Mouse (Mus musculus) MEL (cell line): ENCODE data around the gene Gabbr2. TPM values are rescaled to one million over a fixed set of nuclear protein-coding genes. Genes with fewer than 3 reads are reported as not detected.

Experiments used
- DNase-seq: peaks from one replicate; pipeline ENCODE4 v3.0.0; 2011; ENCODE audit warnings: low read depth, low spot score
- H3K27ac ChIP-seq: 2 replicates; pipeline ENCODE4 v1.5.1; 2012; ENCODE audit warnings: low read depth, mild to moderate bottlenecking, control low read depth, low read length, moderate library complexity; ENCODE audit not compliant: control insufficient read depth
- H3K27me3 ChIP-seq, 2 experiments: fragments of 150-350 bp in 1 of 2; sonication (generic) in 1 of 2; 2 replicates each; pipeline ENCODE4 v1.6.1; 2012; ENCODE audit warnings: low read length in 2 of 2, mild to moderate bottlenecking in 2 of 2, improper control_type of control experiment in 1 of 2, moderate library complexity in 1 of 2; ENCODE audit not compliant: insufficient read depth in 2 of 2, control insufficient read depth in 1 of 2
- H3K36me3 ChIP-seq, 2 experiments: 2 replicates each; pipeline ENCODE4 v1.6.1; 2012 to 2014; ENCODE audit warnings: low read length in 2 of 2, improper control_type of control experiment in 1 of 2, inconsistent platforms in 1 of 2, mild to moderate bottlenecking in 1 of 2; ENCODE audit not compliant: insufficient read depth in 2 of 2, control insufficient read depth in 1 of 2
- H3K4me1 ChIP-seq, 2 experiments: fragments of 150-350 bp in 1 of 2; sonication (generic) in 1 of 2; 2 replicates each; pipeline ENCODE4 v1.6.1; 2012; ENCODE audit warnings: low read length in 2 of 2, improper control_type of control experiment in 1 of 2, mild to moderate bottlenecking in 1 of 2; ENCODE audit not compliant: insufficient read depth in 2 of 2, control insufficient read depth in 1 of 2
- H3K4me3 ChIP-seq, 2 experiments: fragments of 150-350 bp in 1 of 2; sonication (generic) in 1 of 2; 2 replicates each; pipeline ENCODE4 v1.5.1; 2012; ENCODE audit warnings: low read depth in 2 of 2, low read length in 2 of 2, mild to moderate bottlenecking in 2 of 2, moderate library complexity in 2 of 2, control low read depth in 1 of 2, improper control_type of control experiment in 1 of 2; ENCODE audit not compliant: control insufficient read depth in 1 of 2, insufficient read depth in 1 of 2
- H3K79me2 ChIP-seq: 2 replicates; pipeline ENCODE4 v1.6.1; 2012; ENCODE audit warnings: mild to moderate bottlenecking, low read length, moderate library complexity; ENCODE audit not compliant: control insufficient read depth, poor library complexity, insufficient read depth
- H3K9ac ChIP-seq: 2 replicates; pipeline ENCODE4 v1.6.1; 2012; ENCODE audit warnings: low read depth, mild to moderate bottlenecking, control low read depth, low read length, moderate library complexity; ENCODE audit not compliant: control insufficient read depth, poor library complexity, severe bottlenecking
- H3K9me3 ChIP-seq: fragments of 150-350 bp; sonication (generic); replicated peaks from 2 replicates; pipeline ENCODE4 v1.6.1; 2012; ENCODE audit warnings: mild to moderate bottlenecking, low read length, improper control_type of control experiment, moderate library complexity; ENCODE audit not compliant: insufficient read depth
- BHLHE40 ChIP-seq: IDR thresholded peaks from 2 replicates; pipeline ENCODE4 v1.6.1; 2012; ENCODE audit warnings: low read depth, mild to moderate bottlenecking, inconsistent platforms, low read length, improper control_type of control experiment, borderline replicate concordance
- CHD1 ChIP-seq: IDR thresholded peaks from 2 replicates; pipeline ENCODE4 v1.6.1; 2012; ENCODE audit warnings: low read depth, mild to moderate bottlenecking, inconsistent platforms, low read length, improper control_type of control experiment
- ELF1 ChIP-seq: IDR thresholded peaks from 2 replicates; pipeline ENCODE4 v1.6.1; 2014; ENCODE audit warnings: low read depth, mild to moderate bottlenecking, inconsistent platforms, low read length, improper control_type of control experiment, moderate library complexity
- HCFC1 ChIP-seq: IDR thresholded peaks from 2 replicates; pipeline ENCODE4 v1.6.1; 2012; ENCODE audit warnings: low read depth, mild to moderate bottlenecking, inconsistent platforms, low read length, improper control_type of control experiment, moderate library complexity
- MAX ChIP-seq: IDR thresholded peaks from 2 replicates; pipeline ENCODE4 v1.6.1; 2011; ENCODE audit warnings: low read length, improper control_type of control experiment
- MAZ ChIP-seq: IDR thresholded peaks from 2 replicates; pipeline ENCODE4 v1.6.1; 2012; ENCODE audit warnings: low read depth, mild to moderate bottlenecking, inconsistent platforms, low read length, improper control_type of control experiment
- MYB ChIP-seq: IDR thresholded peaks from 2 replicates; pipeline ENCODE4 v1.6.1; 2011; ENCODE audit warnings: mild to moderate bottlenecking, low read depth, low read length, improper control_type of control experiment
- NELFE ChIP-seq: IDR thresholded peaks from 2 replicates; pipeline ENCODE4 v1.6.1; 2011; ENCODE audit warnings: low read depth, low read length, improper control_type of control experiment
- POLR2A ChIP-seq, 2 experiments: IDR thresholded peaks; 2 replicates each; pipeline ENCODE4 v1.6.1; 2011 to 2012; ENCODE audit warnings: low read length in 2 of 2, mild to moderate bottlenecking in 2 of 2, control low read depth in 1 of 2, improper control_type of control experiment in 1 of 2, low read depth in 1 of 2, moderate library complexity in 1 of 2; ENCODE audit not compliant: control insufficient read depth in 1 of 2, insufficient read depth in 1 of 2, poor library complexity in 1 of 2
- RCOR1 ChIP-seq: IDR thresholded peaks from 2 replicates; pipeline ENCODE4 v1.6.1; 2012; ENCODE audit warnings: low read depth, mild to moderate bottlenecking, inconsistent platforms, low read length, improper control_type of control experiment
- SMC3 ChIP-seq: IDR thresholded peaks from 2 replicates; pipeline ENCODE4 v1.6.1; 2011; ENCODE audit warnings: low read depth, low read length, improper control_type of control experiment
- TBP ChIP-seq: IDR thresholded peaks from 2 replicates; pipeline ENCODE4 v1.8.0; 2011; ENCODE audit warnings: low read depth, low read length, improper control_type of control experiment
- USF2 ChIP-seq, 2 experiments: IDR thresholded peaks; 2 replicates each; pipeline ENCODE4 v1.6.1; 2011 to 2012; ENCODE audit warnings: improper control_type of control experiment in 2 of 2, low read length in 2 of 2, borderline replicate concordance in 1 of 2, inconsistent platforms in 1 of 2, low read depth in 1 of 2, mild to moderate bottlenecking in 1 of 2; ENCODE audit not compliant: insufficient read depth in 1 of 2
- ZKSCAN1 ChIP-seq: IDR thresholded peaks from 2 replicates; pipeline ENCODE4 v1.6.1; 2012; ENCODE audit warnings: low read depth, mild to moderate bottlenecking, inconsistent platforms, low read length, improper control_type of control experiment, moderate library complexity
- polyA plus RNA-seq, 2 experiments: library from polyadenylated mRNA; stranded (reverse) in 1 of 2; unstranded in 1 of 2; fragments of >175 nt in 1 of 2; fragments of >200 nt in 1 of 2; gene quantifications; 2 replicates each; pipeline versions ENCODE4 v1.2.1 to v1.2.4; 2012; ENCODE audit warnings: low replicate concordance in 2 of 2, low read depth in 1 of 2; ENCODE audit not compliant: insufficient read length in 2 of 2, insufficient read depth in 1 of 2, missing spikeins in 1 of 2
- total RNA-seq: library from RNA; depleted of rRNA; stranded (reverse); fragments of 300-350 nt; gene quantifications from 2 replicates; pipeline ENCODE4 v1.2.3, GENCODE M21; 2012

Gene Gabbr2
- total and polyA plus RNA-seq, 3 experiments, result not detected

DNA sequence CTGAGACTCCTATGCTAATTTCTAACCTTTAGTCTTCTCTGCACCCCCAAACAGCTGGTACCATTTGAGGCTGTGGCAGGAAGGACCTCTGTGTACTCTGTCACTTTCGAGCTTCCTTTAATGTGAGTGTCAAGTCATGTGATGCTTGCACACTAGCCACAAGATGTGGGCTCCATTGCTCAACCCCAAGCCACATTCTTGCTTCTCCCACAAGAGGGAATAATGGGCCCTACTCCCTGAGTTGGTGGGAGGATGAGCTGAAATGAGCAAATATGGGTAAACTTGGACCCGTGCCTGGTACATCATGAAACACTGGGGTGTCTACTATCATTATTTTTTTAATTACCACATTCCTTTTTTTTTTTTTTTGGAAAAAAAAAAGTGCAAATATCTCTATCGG is 86.5 kb downstream of the Gabbr2 start:
- H3K27ac ChIP-seq, result no peak overlapping the region
- H3K9ac ChIP-seq, result no peak overlapping the region
- no peak overlapping the region for H3K4me3 ChIP-seq
- no peak for DNase-seq
- peaks cover 0 to 1% of the 10 kb centered on the region in 2 experiments; a peak in 1 of 4 replicates for H3K27me3 ChIP-seq
- no peaks in the 10 kb centered on the region for H3K9me3 ChIP-seq
- no peaks in the 10 kb centered on the region for H3K36me3 ChIP-seq
- TF ChIP-seq SMC3, result no peak
- no peak for TF ChIP-seq RCOR1
- no peak for TF ChIP-seq HCFC1
- no peaks in the 10 kb centered on the region for H3K4me1 ChIP-seq
- no peaks in the 10 kb centered on the region for H3K79me2 ChIP-seq

GRCm38 (mm10) chr4:46904129-46904528 is 87.5 kb downstream of the Gabbr2 start:
- H3K4me1 ChIP-seq, result no peaks in the 10 kb centered on the region
- no peak overlapping the region for H3K9ac ChIP-seq
- H3K36me3 ChIP-seq, result no peaks in the 10 kb centered on the region
- H3K27ac ChIP-seq, result no peak overlapping the region
- no peak for DNase-seq
- peaks cover 0 to 1% of the 10 kb centered on the region in 2 experiments; a peak in 1 of 4 replicates for H3K27me3 ChIP-seq
- no peaks in the 10 kb centered on the region for H3K9me3 ChIP-seq
- TF ChIP-seq ZKSCAN1 (no peak), USF2 (IDR thresholded peaks at IDR 0.05; ENCODE audit: borderline replicate concordance in 1 of 2, insufficient read depth in 1 of 2, low read depth in 1 of 2, low read length in 2 of 2) (no peak), BHLHE40 (no peak), HCFC1 (no peak), CHD1 (no peak), ELF1 (no peak), TBP (no peak), POLR2A (IDR thresholded peaks at IDR 0.05; ENCODE audit: control insufficient read depth in 1 of 2, insufficient read depth in 1 of 2, low read depth in 1 of 2, low read length in 2 of 2, poor library complexity in 1 of 2) (no peak), MAZ (no peak)
- TF ChIP-seq, all 39 proteins: peak for 0
- Histone ChIP-seq H3K4me3 (no peak overlapping the region), H3K79me2 (no peaks in the 10 kb centered on the region)

GRCm38 (mm10) chr4:46898546-46898945 is 93.1 kb downstream of the Gabbr2 start:
- Histone ChIP-seq H3K4me1 (no peaks in the 10 kb centered on the region), H3K36me3 (no peaks in the 10 kb centered on the region), H3K9me3 (no peaks in the 10 kb centered on the region), H3K27ac (no peak overlapping the region), H3K79me2 (no peaks in the 10 kb centered on the region), H3K4me3 (no peak overlapping the region), H3K27me3 (peaks cover 0 to 1% of the 10 kb centered on the region in 2 experiments; a peak in 1 of 4 replicates), H3K9ac (no peak overlapping the region)
- TF ChIP-seq NELFE, result no peak
- no peak for TF ChIP-seq MYB
- no peak for TF ChIP-seq RCOR1
- TF ChIP-seq MAX, result no peak
- DNase-seq, result no peak
